Mouse (Mus musculus): ENCODE data around the gene Gpr174. TPM values are rescaled to one million over a fixed set of nuclear protein-coding genes. Genes with fewer than 3 reads are reported as not detected.
"Not testable (repeated sequence)": the region's sequence is repeated elsewhere in the genome, so short reads cannot be mapped to it uniquely, and the experiment has no call there.

The Gpr174 gene
- total RNA-seq (2021): not detected
- long read RNA-seq, experiment 1: 0 reads
- long read RNA-seq, experiment 2: 0 reads

GRCm38 (mm10) chrX:107255486-107256227 is at the start of gene Gpr174:
Gene Gpr174, plus strand, starts transcription at chrX:107255878.
- intact Hi-C loops (cut with DNase I): no loop called here
- no peak for DNase-seq (ENCODE audit: extremely low spot score in 1 of 2, low spot score in 2 of 2)
- no peak within 1 kb of the TSS for H3K27ac ChIP-seq
- no peak for TF ChIP-seq CTCF (IDR thresholded peaks at IDR 0.05)
- no peak within 1 kb of the TSS for H3K4me3 ChIP-seq

GRCm38 (mm10) chrX:107217577-107218090 is 38.0 kb upstream of the Gpr174 start:
- DNase-seq (ENCODE audit: extremely low spot score in 1 of 2, low spot score in 2 of 2): no peak
- TF ChIP-seq CTCF (IDR thresholded peaks at IDR 0.05): no peak
- no peak overlapping the region for H3K4me3 ChIP-seq
- H3K27ac ChIP-seq: no peak overlapping the region
- intact Hi-C loops (cut with DNase I): no loop called here

- Histone ChIP-seq H3K27ac (no peak overlapping the region), H3K4me3 (no peak overlapping the region)
- DNase-seq (ENCODE audit: extremely low spot score in 1 of 2, low spot score in 2 of 2): no peak
- TF ChIP-seq CTCF (IDR thresholded peaks at IDR 0.05): no peak
- intact Hi-C loops (cut with DNase I): no loop called here
Observed at GRCm38 (mm10) chrX:107224846-107225245, 30.8 kb upstream of the Gpr174 start.

GRCm38 (mm10) chrX:107231214-107231613 is 24.5 kb upstream of the Gpr174 start:
- no peak for DNase-seq (ENCODE audit: extremely low spot score in 1 of 2, low spot score in 2 of 2)
- no peak overlapping the region for H3K4me3 ChIP-seq
- TF ChIP-seq CTCF (IDR thresholded peaks at IDR 0.05): no peak; the same call in 1 of the 2 replicates
- H3K27ac ChIP-seq: no peak overlapping the region
- intact Hi-C loops (cut with DNase I): no loop called here

GRCm38 (mm10) chrX:107234655-107235054 is 21.0 kb upstream of the Gpr174 start:
- no peak overlapping the region for H3K4me3 ChIP-seq
- no peak overlapping the region for H3K27ac ChIP-seq
- no peak for TF ChIP-seq CTCF (IDR thresholded peaks at IDR 0.05)
- intact Hi-C loops (cut with DNase I): no loop called here
- no peak for DNase-seq (ENCODE audit: extremely low spot score in 1 of 2, low spot score in 2 of 2)

GRCm38 (mm10) chrX:107236461-107236860 is 19.2 kb upstream of the Gpr174 start:
- Histone ChIP-seq H3K27ac (no peak overlapping the region), H3K4me3 (no peak overlapping the region)
- intact Hi-C loops (cut with DNase I): no loop called here
- no peak for DNase-seq (ENCODE audit: extremely low spot score in 1 of 2, low spot score in 2 of 2)
- no peak for TF ChIP-seq CTCF (IDR thresholded peaks at IDR 0.05)

- no peak for DNase-seq (ENCODE audit: extremely low spot score in 1 of 2, low spot score in 2 of 2)
- intact Hi-C loops (cut with DNase I): no loop called here
- TF ChIP-seq CTCF (IDR thresholded peaks at IDR 0.05): no peak
- Histone ChIP-seq H3K4me3 (no peak overlapping the region), H3K27ac (no peak overlapping the region)
Observed at GRCm38 (mm10) chrX:107250390-107250789, 5.3 kb upstream of the Gpr174 start.

- H3K27ac ChIP-seq: no peak overlapping the region
- no peak for DNase-seq (ENCODE audit: extremely low spot score in 1 of 2, low spot score in 2 of 2)
- no peak for TF ChIP-seq CTCF (IDR thresholded peaks at IDR 0.05)
- H3K4me3 ChIP-seq: no peak overlapping the region
- intact Hi-C loops (cut with DNase I): no loop called here
Observed at GRCm38 (mm10) chrX:107264619-107265018, 8.9 kb downstream of the Gpr174 start.

GRCm38 (mm10) chrX:107277606-107278005 is 21.9 kb downstream of the Gpr174 start:
- no peak overlapping the region for H3K4me3 ChIP-seq

GRCm38 (mm10) chrX:107284211-107284610 is 28.5 kb downstream of the Gpr174 start:
- no peak for DNase-seq (ENCODE audit: extremely low spot score in 1 of 2, low spot score in 2 of 2)
- intact Hi-C loops (cut with DNase I): no loop called here
- no peak overlapping the region for H3K27ac ChIP-seq
- no peak for TF ChIP-seq CTCF (IDR thresholded peaks at IDR 0.05)
- no peak overlapping the region for H3K4me3 ChIP-seq

More at GRCm38 (mm10) chrX:107277606-107278005, 21.9 kb downstream of the Gpr174 start:
- intact Hi-C loops (cut with DNase I): no loop called here
- no peak for TF ChIP-seq CTCF (IDR thresholded peaks at IDR 0.05)
- no peak for DNase-seq (ENCODE audit: extremely low spot score in 1 of 2, low spot score in 2 of 2)
- no peak overlapping the region for H3K27ac ChIP-seq

GRCm38 (mm10) chrX:107297861-107298260 is 42.2 kb downstream of the Gpr174 start:
- intact Hi-C loops (cut with DNase I); DNase-seq (ENCODE audit: extremely low spot score in 1 of 2, low spot score in 2 of 2); H3K27ac ChIP-seq; H3K4me3 ChIP-seq: not testable (repeated sequence)

GRCm38 (mm10) chrX:107298761-107299160 is 43.1 kb downstream of the Gpr174 start:
- no peak for DNase-seq (ENCODE audit: extremely low spot score in 1 of 2, low spot score in 2 of 2)
- Histone ChIP-seq H3K27ac (no peak overlapping the region), H3K4me3 (no peak overlapping the region)
- intact Hi-C loops (cut with DNase I): no loop called here
- TF ChIP-seq CTCF (IDR thresholded peaks at IDR 0.05): no peak

- H3K27ac ChIP-seq: no peak overlapping the region
- no peak overlapping the region for H3K4me3 ChIP-seq
- intact Hi-C loops (cut with DNase I): loop anchor here (5.0 kb wide), 1 partner anchor 126 kb away; no protein-coding TSS in a partner anchor
- TF ChIP-seq CTCF (IDR thresholded peaks at IDR 0.05): peak; percentile 12
- DNase-seq (ENCODE audit: extremely low spot score in 1 of 2, low spot score in 2 of 2): no peak
Observed at GRCm38 (mm10) chrX:107306492-107306891, 50.8 kb downstream of the Gpr174 start.
